Mouse (Mus musculus): ENCODE results near the gene Zfp558.
A peak's percentile ranks its signal among the peaks of the same experiment; 100 is the strongest.
"Not testable (repeated sequence)": the region's sequence is repeated elsewhere in the genome, so short reads cannot be mapped to it uniquely, and the experiment has no call there.

Zfp558 gene

DNA sequence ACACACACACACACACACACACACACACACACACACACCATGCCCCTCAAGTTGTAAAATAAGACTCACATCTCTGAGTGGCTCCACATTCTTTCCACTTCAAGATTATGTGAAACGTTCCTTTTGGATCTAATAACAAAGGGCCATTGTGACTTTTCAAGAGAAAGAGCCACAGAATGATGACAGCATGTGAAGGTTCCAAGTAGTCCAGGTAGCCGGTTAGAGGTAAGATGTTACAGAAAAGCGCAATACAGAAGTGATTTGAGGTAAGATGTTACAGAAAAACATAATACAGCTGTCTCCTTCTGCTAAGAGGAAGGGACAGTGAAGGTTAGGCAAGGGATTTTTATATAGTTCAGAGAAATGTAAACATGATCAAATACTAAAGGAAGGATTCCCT lies at the start of gene Zfp558, which contains the start of gene Mbd3l1:
TSS of gene Zfp558 (minus strand) at position 101 of the 400 bp plus-strand sequence.
TSS of gene Mbd3l1 (plus strand) at position 192 of the 400 bp plus-strand sequence.
- DNase-seq = no peak

DNA sequence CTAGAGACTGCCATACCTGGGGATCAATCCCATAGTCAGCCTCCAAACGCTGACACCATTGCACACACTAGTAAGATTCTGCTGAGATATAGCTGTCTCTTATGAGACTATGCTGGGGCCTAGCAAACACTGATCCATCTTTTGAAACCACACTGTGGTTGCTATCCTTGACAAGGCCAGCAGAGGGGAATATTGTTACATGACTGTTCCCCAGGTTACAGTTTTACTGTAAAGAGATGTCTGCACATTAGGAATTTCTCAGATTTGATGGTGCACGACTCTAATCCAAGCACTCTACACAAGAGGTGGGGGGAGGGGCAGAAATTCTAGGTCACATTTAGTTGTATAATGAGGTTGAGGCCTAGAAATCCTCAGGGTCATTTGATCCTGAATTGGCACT lies 30.0 kb upstream of the Zfp558 start:
- DNase-seq = no peak

DNA sequence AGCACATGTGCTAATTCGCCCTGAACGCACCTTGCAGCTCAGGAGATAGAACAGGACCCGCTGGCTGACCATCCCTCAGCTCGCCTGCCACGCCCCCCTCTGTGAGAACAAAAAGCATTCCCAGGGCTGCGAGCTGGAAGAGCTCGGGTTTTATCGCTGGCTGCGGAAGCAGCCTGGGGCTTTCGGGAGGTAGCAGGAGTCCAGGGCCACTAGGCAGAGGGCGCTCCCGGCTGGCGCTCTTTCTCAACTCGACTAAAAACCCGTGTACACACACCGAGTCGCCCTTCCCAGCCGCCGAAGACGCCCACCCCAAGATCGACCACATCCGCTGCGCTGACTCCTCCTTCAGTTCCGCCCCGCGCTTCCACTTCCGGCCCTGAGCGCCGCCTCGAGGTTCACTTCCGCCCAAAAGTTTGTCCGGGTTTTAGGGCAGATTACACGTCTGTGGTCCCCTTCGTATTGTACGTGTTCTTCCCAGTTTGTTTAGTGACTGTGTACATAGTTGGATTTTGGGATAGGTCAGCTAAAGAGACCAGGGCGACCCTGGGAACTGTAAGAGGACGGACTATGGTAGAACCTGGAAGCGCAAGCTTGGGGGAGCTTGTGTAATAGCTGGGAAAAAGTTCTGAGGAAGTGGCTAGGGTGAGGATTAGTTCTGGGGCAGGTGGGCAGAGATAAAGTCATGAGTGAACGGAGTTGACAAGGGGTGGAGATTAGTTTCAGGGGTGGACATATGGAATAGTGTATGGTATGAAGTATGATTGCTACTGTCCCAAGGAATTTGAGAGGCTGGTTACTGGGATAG lies 4.5 kb downstream of the Zfp558 start:
- peak; percentile 71 for DNase-seq

DNA sequence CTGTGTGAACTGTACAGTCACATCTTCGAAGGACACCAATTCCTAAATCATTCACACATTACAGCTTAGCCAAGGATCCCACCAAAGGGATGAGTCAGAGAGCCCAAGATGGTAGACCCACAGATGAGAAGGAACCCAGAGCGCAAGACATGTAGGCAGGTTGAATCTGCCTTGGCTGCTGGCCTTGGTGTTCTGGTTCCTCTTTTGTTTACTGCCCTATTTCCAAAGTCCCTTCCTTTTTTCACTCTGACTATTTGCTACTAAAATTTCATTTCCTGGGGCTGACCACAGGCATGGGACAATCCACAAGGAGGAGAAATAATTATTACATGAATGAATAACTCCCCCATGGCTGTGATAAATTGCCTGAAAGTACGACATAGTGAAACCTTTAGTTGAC lies 10.1 kb downstream of the Zfp558 start:
- DNase-seq = no peak

DNA sequence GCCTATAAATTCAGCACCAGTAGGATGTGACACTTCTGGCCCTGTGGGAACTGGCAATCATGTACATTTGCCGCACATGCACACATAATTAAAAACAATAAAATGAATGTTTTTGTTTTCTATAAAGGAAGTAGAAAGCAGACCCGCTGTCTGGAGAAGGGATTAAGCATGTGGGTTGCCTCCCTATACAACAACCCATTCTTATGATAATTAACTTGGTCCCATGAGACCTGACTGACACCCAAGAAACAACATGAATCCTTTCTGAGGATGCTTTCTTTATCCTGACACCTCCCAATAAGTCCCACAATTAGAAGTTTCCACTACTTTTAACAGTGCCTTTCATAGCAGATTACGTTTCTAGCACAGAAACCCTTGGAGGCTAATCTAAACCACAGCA lies 10.7 kb downstream of the Zfp558 start:
- no peak for DNase-seq

DNA sequence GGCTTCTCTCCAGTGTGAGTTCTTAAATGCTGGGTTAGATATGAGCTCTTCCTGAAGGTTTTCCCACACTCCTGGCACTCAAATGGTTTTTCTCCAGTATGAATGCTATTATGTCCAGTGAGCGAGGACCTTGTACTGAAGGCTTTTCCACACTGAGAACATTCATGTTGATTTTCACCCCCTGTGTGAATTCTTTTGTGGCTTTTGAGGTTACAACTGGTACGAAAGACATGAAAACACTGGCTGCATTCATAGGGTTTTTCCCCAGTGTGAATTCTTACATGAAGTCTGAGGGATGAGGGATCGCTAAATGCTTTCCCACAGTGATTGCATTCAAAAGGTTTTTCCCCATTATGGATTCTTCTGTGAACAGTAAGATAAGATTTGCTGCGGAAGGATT lies 21.5 kb downstream of the Zfp558 start:
- no peak for DNase-seq

DNA sequence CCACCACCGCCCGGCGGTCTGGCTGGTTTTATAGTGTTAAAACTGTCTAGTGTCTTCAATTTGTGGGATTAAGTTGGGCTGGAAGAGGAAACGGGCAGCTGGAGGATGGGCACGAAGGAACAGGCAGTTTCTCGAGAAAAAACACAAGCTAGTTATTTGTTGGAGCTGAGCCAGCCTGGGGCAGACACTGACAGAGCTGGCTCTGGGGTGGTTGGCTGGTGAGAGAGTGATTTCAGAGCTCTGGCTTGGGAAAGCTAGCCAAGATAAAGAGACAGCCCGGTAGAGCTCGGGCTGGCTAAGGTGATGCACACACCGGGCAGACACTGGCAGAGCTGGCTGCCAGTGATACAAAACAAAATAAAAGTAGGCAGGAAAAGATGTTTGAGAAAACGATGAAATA lies 46.4 kb downstream of the Zfp558 start:
- DNase-seq = no peak

DNA sequence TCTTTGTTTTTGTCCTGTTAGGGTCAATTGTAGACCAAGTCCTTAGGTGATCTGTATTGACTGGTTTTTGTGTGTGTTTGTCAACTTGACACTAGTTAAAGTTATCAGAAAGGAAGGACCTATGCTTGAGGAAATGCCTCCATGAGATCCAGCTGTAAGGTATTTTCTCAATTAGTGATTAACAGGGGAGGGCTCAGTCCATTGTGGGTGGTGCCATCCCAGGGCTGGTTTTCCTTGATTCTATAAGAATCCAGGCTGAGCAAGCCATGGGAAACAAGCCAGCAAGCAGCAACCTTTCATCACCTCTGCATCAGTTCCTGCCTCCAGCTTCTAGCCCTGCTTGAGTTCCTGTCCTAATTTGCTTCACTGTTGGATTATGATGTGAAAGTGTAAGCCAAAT lies 47.7 kb downstream of the Zfp558 start, which contains the start of gene Mbd3l2:
TSS of gene Mbd3l2 (plus strand) at position 301 of the 400 bp plus-strand sequence.
- no peak for DNase-seq

DNA sequence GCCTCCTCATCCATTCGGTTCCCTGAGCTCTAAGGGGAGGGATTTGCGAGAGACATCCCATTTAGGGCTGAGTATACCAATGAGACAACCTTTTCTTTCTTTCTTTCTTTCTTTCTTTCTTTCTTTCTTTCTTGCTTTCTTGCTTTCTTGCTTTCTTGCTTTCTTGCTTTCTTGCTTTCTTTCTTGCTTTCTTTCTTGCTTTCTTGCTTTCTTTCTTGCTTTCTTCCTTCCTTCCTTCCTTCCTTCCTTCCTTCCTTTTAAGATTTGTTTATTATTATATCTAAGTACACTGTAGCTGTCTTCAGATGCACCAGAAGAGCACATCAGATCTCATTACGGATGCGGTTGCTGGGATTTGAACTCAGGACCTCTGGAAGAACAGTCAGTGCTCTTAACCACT lies 65.7 kb downstream of the Zfp558 start:
- not testable (repeated sequence) for DNase-seq
